Mouse (Mus musculus) lung, adult 2 months (tissue): ENCODE data around the gene Timm8a2.

Source experiments
- CTCF ChIP-seq: fragments of 200-500 bp; IDR thresholded peaks from 2 replicates; pipeline ENCODE4 v1.5.1; 2011; ENCODE audit warnings: mild to moderate bottlenecking, low read length, control low read depth; ENCODE audit not compliant: insufficient read depth
- POLR2A ChIP-seq: fragments of 200-500 bp; IDR thresholded peaks from 2 replicates; pipeline ENCODE4 v1.6.1; 2011; ENCODE audit warnings: low read depth, mild to moderate bottlenecking, control low read depth, low read length, borderline replicate concordance; ENCODE audit errors: extremely low read depth

DNA sequence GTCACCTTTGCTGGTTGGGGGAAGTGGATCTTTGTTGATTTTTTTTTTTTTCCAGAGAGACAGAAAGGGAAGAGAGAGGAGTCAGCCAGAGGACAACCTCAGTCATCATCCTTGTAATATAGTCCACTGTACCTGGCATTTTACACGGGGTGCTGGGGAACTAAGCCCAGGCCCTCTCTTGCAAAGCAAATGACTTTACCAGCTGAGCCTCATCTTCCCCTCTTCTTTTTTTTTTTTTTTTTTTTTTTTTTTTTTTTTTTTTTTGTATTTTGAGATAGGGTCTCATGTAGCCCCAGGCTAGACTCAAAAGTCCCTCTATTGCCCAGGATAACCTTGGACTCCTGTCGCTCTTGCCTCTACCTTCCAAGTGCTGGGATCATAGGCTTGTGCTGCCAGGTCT, 15.1 kb upstream of the Timm8a2 start:
- TF ChIP-seq POLR2A (no peak), CTCF (no peak)
